ENCODE assay signal across 9 mouse cellular contexts in the genomic region with DNA sequence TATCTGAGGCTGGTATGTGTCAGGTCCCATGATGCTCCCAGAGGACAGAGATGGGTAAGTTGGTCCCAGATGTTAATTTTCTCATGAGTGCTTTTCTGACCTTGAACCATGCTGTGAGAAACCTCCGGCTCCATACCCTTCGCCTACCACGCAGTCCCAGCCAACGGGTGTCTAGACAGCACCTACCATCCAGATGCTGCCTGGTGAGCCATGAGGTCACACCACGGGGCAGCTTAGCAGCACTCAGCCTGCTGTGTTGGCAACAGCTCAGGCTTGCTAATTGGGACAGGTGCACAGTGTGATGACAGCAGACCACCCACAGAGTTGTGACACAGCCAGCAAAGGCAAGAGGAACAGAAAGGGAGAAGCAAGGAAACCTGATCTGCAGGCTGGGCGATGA.
DNase-seq lines count a peak whose midpoint lies in the region; ATAC-seq and TF ChIP-seq lines count a peak whose summit lies in the region.
"Had no signal": no experiment of that assay in that cellular context is flagged by ENCODE, and none has a peak within 500 bp of the region (broad histone marks: within the 10 kb centered on the region; RNA-seq: fewer than 3 reads in every experiment).

No protein-coding gene starts in this region.

- no peak for DNase-seq in stomach, postnatal 0 days (ENCODE audit: low spot score)
- peak; percentile 19 for DNase-seq in retina, postnatal 7 days (ENCODE audit: low read depth, low spot score)
- no peak for DNase-seq in spleen, postnatal 14 days (ENCODE audit: low spot score in 2 of 2)
- DNase-seq in right cerebral cortex, postnatal 10 days (ENCODE audit: low spot score in 2 of 2): no peak
- DNase-seq in kidney, postnatal 36 days: no peak

- no peaks in the 10 kb centered on the region for H3K4me1 ChIP-seq in stomach, embryonic 14.5 days (ENCODE audit: control insufficient read depth, insufficient read depth, low read length)
- H3K4me1 ChIP-seq in stomach, postnatal 0 days (replicated peaks; ENCODE audit: control insufficient read depth, insufficient read depth): no peaks in the 10 kb centered on the region
- peaks cover 5% of the 10 kb centered on the region; the same call in 1 of the 2 replicates for H3K4me1 ChIP-seq in hindbrain, embryonic 13.5 days (replicated peaks)

- no peak for TF ChIP-seq CTCF in stomach, postnatal 0 days (IDR thresholded peaks at IDR 0.05; ENCODE audit: low read depth)

- no peaks in the 10 kb centered on the region for H3K27me3 ChIP-seq in stomach, embryonic 14.5 days (ENCODE audit: control insufficient read depth, insufficient read depth, low read length)
- no peaks in the 10 kb centered on the region for H3K27me3 ChIP-seq in stomach, postnatal 0 days (ENCODE audit: control insufficient read depth, insufficient read depth, low read length)
- H3K27me3 ChIP-seq in hindbrain, embryonic 13.5 days: no peaks in the 10 kb centered on the region
- H3K27me3 ChIP-seq: limb, embryonic 12.5 days had no signal

- H3K9me3 ChIP-seq in stomach, embryonic 14.5 days (ENCODE audit: control insufficient read depth, low read depth, low read length): no peaks in the 10 kb centered on the region
- no peaks in the 10 kb centered on the region for H3K9me3 ChIP-seq in stomach, postnatal 0 days (ENCODE audit: control insufficient read depth, low read length)
- no peaks in the 10 kb centered on the region for H3K9me3 ChIP-seq in hindbrain, embryonic 13.5 days
- H3K9me3 ChIP-seq: limb, embryonic 12.5 days had no signal

- 22% methylated on average over 6 of the region's 6 CpGs for WGBS in stomach, embryonic 14.5 days
- 35% methylated on average over 6 of the region's 6 CpGs for WGBS in stomach, postnatal 0 days
- 47% methylated on average over 6 of the region's 6 CpGs for WGBS in hindbrain, embryonic 13.5 days

- no peak for TF ChIP-seq EP300 in stomach, postnatal 0 days (optimal IDR thresholded peaks at IDR 0.05)

- peak; percentile 63; the same call in 1 of the 2 replicates for ATAC-seq in stomach, embryonic 14.5 days (ENCODE audit: insufficient number of reproducible peaks, insufficient read depth, low FRiP score, low read depth)
- ATAC-seq in stomach, postnatal 0 days (ENCODE audit: low FRiP score, low TSS enrichment): no peak
- peak; percentile 39 for ATAC-seq in common myeloid progenitor, adult 5-6 weeks (replicated peaks; ENCODE audit: low read depth, poor library complexity, severe bottlenecking)
- peak; percentile 71 for ATAC-seq in hindbrain, embryonic 13.5 days (ENCODE audit: low FRiP score)

- no peak overlapping the region for H3K4me2 ChIP-seq in stomach, embryonic 14.5 days (replicated peaks; ENCODE audit: low read depth, low read length)
- H3K4me2 ChIP-seq in stomach, postnatal 0 days (replicated peaks; ENCODE audit: low read depth): no peak overlapping the region
- no peak overlapping the region for H3K4me2 ChIP-seq in hindbrain, embryonic 13.5 days
- H3K4me2 ChIP-seq: limb, embryonic 12.5 days had no signal

- H3K27ac ChIP-seq in stomach, embryonic 14.5 days (ENCODE audit: low read length): no peak overlapping the region
- no peak overlapping the region for H3K27ac ChIP-seq in stomach, postnatal 0 days (replicated peaks)
- H3K27ac ChIP-seq in hindbrain, embryonic 13.5 days: no peak overlapping the region
- H3K27ac ChIP-seq: limb, embryonic 12.5 days had no signal

- no peaks in the 10 kb centered on the region for H3K36me3 ChIP-seq in stomach, embryonic 14.5 days (ENCODE audit: control insufficient read depth, insufficient read depth, low read length)
- no peaks in the 10 kb centered on the region for H3K36me3 ChIP-seq in stomach, postnatal 0 days (ENCODE audit: control insufficient read depth, insufficient read depth, low read length)
- no peaks in the 10 kb centered on the region for H3K36me3 ChIP-seq in hindbrain, embryonic 13.5 days
- H3K36me3 ChIP-seq: limb, embryonic 12.5 days had no signal

- no peak overlapping the region for H3K9ac ChIP-seq in stomach, embryonic 14.5 days (replicated peaks; ENCODE audit: low read depth, low read length)
- H3K9ac ChIP-seq in stomach, postnatal 0 days (ENCODE audit: low read length): no peak overlapping the region
- H3K9ac ChIP-seq in hindbrain, embryonic 13.5 days: no peak overlapping the region
- H3K9ac ChIP-seq: limb, embryonic 12.5 days had no signal

- no peak overlapping the region for H3K4me3 ChIP-seq in stomach, embryonic 14.5 days (ENCODE audit: low read depth, low read length)
- H3K4me3 ChIP-seq in stomach, postnatal 0 days (ENCODE audit: low read depth, low read length): no peak overlapping the region
- no peak overlapping the region for H3K4me3 ChIP-seq in hindbrain, embryonic 13.5 days
- H3K4me3 ChIP-seq: limb, embryonic 12.5 days had no signal
